Mouse (Mus musculus) small intestine, adult 2 months (tissue): ENCODE data around the gene Tmem234. TPM values are rescaled to one million over a fixed set of nuclear protein-coding genes. Genes with fewer than 3 reads are reported as not detected.
A peak's percentile ranks its signal among the peaks of the same experiment; 100 is the strongest.

Experiments
- H3K27ac ChIP-seq: fragments of 200-500 bp; 2 replicates; pipeline ENCODE4 v1.5.1; 2012; ENCODE audit warnings: low read depth, low read length, control low read depth, inconsistent platforms; ENCODE audit not compliant: insufficient read depth
- H3K27me3 ChIP-seq: fragments of 200-500 bp; 2 replicates; pipeline ENCODE4 v1.6.1; 2012; ENCODE audit warnings: mild to moderate bottlenecking, moderate library complexity, low read length, inconsistent platforms; ENCODE audit not compliant: control insufficient read depth, insufficient read depth
- H3K36me3 ChIP-seq: fragments of 200-500 bp; 2 replicates; pipeline ENCODE4 v1.6.1; 2012; ENCODE audit warnings: mild to moderate bottlenecking, low read length, control low read depth, inconsistent platforms; ENCODE audit not compliant: control insufficient read depth, insufficient read depth
- H3K4me1 ChIP-seq: fragments of 200-500 bp; 2 replicates; pipeline ENCODE4 v1.6.1; 2012; ENCODE audit warnings: low read length, inconsistent platforms, mixed read lengths; ENCODE audit not compliant: control insufficient read depth, insufficient read depth, insufficient read length
- H3K4me3 ChIP-seq: fragments of 200-500 bp; 2 replicates; pipeline ENCODE4 v1.5.1; 2012; ENCODE audit warnings: low read depth, mild to moderate bottlenecking, control low read depth, inconsistent platforms, low read length, moderate library complexity
- CTCF ChIP-seq: fragments of 200-500 bp; IDR thresholded peaks from 2 replicates; pipeline ENCODE4 v1.5.1; 2012; ENCODE audit warnings: low read depth, mild to moderate bottlenecking, control low read depth, inconsistent platforms, low read length, moderate library complexity, mixed read lengths; ENCODE audit not compliant: insufficient replicate concordance, insufficient read length; ENCODE audit errors: extremely low read depth
- POLR2A ChIP-seq: fragments of 200-500 bp; IDR thresholded peaks from 2 replicates; pipeline ENCODE4 v1.6.1; 2012; ENCODE audit warnings: low read depth, mild to moderate bottlenecking, control low read depth, inconsistent platforms, low read length, moderate library complexity
- WGBS: fragments of 180-500 bp; shearing (Covaris S2); methylation state at CpG from one replicate; pipeline ENCODE4 v1.1.7; 2018; 5-methylcytosine and 5-hydroxymethylcytosine counted together
- polyA plus RNA-seq: library from polyadenylated mRNA; depleted of rRNA; stranded (reverse); fragments of >200 nt; gene quantifications from 2 replicates; pipeline ENCODE4 v1.2.3, GENCODE M21; 2012

The Tmem234 gene
- polyA plus RNA-seq, 1 experiment: 132 TPM

GRCm38 (mm10) chr4:129622803-129623535 is 22.5 kb downstream of the Tmem234 start:
- Histone ChIP-seq H3K4me3 (peak overlapping the region; percentile 71), H3K4me1 (peaks cover 14% of the 10 kb centered on the region), H3K27ac (no peak overlapping the region), H3K27me3 (no peaks in the 10 kb centered on the region), H3K36me3 (peaks cover 6% of the 10 kb centered on the region)
- 26% methylated on average over 8 of the region's 8 CpGs for WGBS
- TF ChIP-seq POLR2A (no peak), CTCF (no peak)

DNA sequence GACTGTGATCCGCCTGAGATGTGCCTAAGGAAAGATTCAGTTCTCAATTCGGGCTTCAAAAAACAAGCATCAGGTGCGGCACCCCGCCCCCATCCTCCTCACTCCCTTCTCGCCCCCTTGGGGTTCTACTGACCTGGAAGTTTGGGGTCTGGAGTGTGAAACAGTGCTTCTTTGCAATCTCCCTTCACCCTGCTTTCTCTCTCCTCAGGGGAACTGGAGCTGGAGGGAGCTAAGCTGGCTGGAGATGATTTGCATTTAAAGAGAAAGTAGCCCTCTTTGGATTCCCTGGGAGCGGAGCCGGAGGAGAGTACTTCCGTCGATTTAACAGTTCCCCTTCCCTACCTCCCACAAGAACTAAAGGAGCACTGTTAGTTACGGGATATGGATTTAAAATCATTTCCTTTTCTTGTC is 23.2 kb downstream of the Tmem234 start, which contains the start of gene Ccdc28b:
Gene Ccdc28b, minus strand, starts transcription at position 267 of the 411 bp plus-strand sequence.
- 1% methylated on average over 10 of the region's 10 CpGs for WGBS
- TF ChIP-seq CTCF (no peak), POLR2A (peak; percentile 34; the same call in 1 of the 2 replicates)
- Histone ChIP-seq H3K4me3 (peak within 1 kb of the TSS; percentile 71), H3K36me3 (peaks cover 13% of the 10 kb centered on the region), H3K4me1 (peaks cover 9% of the 10 kb centered on the region), H3K27me3 (no peaks in the 10 kb centered on the region), H3K27ac (peak within 1 kb of the TSS; percentile 62)

DNA sequence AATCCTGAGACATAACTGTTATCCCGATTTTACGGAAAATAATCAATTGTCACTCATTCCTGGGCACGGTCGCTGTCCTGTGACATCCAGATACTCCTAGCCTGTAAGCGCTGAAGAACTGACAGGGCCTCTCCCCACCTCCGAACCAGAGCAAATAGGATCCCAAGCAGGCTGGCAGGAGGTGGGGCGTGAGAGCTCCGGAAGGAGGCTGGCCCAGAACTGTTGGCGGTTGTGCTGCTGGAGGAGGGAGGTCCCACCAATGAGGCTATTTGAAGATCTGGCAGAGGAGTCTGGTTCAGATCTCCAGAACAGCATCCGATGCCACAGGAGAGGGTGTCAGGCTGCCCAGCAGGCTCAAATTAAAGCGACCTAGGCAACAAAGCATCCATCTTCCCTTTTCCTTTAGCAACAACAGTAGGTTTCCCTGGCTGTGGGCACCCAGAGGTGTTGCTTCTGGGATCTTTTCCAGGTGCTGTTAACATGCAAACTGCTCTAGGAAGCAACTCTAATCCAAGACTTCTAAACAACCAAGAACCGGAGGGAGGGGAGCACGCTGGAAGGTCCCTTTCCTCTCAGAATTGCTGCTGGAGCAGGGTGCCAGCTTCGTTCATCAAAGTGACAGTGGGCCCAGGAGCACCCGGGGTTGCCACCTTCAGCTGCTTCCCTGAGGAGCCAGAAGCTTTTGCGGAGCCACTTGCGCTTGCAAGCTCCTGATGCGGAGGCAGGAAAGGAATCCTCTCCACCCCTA is 24.0 kb downstream of the Tmem234 start:
- Histone ChIP-seq H3K4me1 (peaks cover 9% of the 10 kb centered on the region), H3K27me3 (no peaks in the 10 kb centered on the region), H3K36me3 (peaks cover 21% of the 10 kb centered on the region), H3K4me3 (peak overlapping the region; percentile 71), H3K27ac (peak overlapping the region; percentile 62)
- WGBS: 2% methylated on average over 18 of the region's 18 CpGs
- TF ChIP-seq POLR2A (peak; percentile 52; the same call in 1 of the 2 replicates), CTCF (no peak)

GRCm38 (mm10) chr4:129625029-129625370 is 24.5 kb downstream of the Tmem234 start:
- H3K4me3 ChIP-seq: peak overlapping the region; percentile 71
- H3K4me1 ChIP-seq: peaks cover 9% of the 10 kb centered on the region
- peaks cover 23% of the 10 kb centered on the region for H3K36me3 ChIP-seq
- H3K27ac ChIP-seq: peak overlapping the region; percentile 38
- TF ChIP-seq CTCF: no peak
- 13% methylated on average over 6 of the region's 6 CpGs for WGBS
- no peaks in the 10 kb centered on the region for H3K27me3 ChIP-seq

DNA sequence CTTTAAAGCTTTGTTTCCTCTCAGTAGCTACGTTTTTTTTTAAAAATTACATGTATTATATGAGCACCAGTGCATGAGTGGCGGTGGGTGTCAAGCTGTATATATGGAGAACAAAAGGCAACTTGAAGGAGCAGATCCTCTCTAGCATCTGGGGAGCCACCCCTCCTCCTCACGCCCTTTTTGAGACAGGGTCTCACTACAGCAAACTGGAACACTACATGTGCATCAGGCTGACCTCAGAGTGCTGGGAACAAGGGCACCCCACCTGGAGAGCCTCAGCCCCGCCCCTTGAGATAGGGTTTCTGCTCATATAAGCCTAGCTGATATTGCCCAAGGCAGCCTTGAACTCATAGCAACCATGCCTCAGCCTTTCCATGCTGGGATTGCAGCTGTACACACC is 25.0 kb downstream of the Tmem234 start:
- TF ChIP-seq CTCF (no peak), POLR2A (no peak)
- WGBS: 60% methylated on average over 4 of the region's 4 CpGs
- no peak overlapping the region for H3K4me3 ChIP-seq
- no peaks in the 10 kb centered on the region for H3K27me3 ChIP-seq
- H3K36me3 ChIP-seq: peaks cover 27% of the 10 kb centered on the region
- no peak overlapping the region for H3K27ac ChIP-seq
- H3K4me1 ChIP-seq: peaks cover 9% of the 10 kb centered on the region

- H3K27ac ChIP-seq: no peak overlapping the region
- TF ChIP-seq CTCF (no peak), POLR2A (no peak)
- H3K36me3 ChIP-seq: peaks cover 32% of the 10 kb centered on the region
- WGBS: 79% methylated on average over 6 of the region's 6 CpGs
- no peak overlapping the region for H3K4me3 ChIP-seq
- peaks cover 9% of the 10 kb centered on the region for H3K4me1 ChIP-seq
- no peaks in the 10 kb centered on the region for H3K27me3 ChIP-seq
Observed at GRCm38 (mm10) chr4:129626035-129626434, 25.6 kb downstream of the Tmem234 start.

- no peaks in the 10 kb centered on the region for H3K4me1 ChIP-seq
- TF ChIP-seq CTCF (no peak), POLR2A (no peak)
- no peaks in the 10 kb centered on the region for H3K27me3 ChIP-seq
- peaks cover 66% of the 10 kb centered on the region for H3K36me3 ChIP-seq
- 68% methylated on average over 4 of the region's 4 CpGs for WGBS
- H3K27ac ChIP-seq: no peak overlapping the region
- H3K4me3 ChIP-seq: no peak overlapping the region
Observed at GRCm38 (mm10) chr4:129630944-129631343, 30.5 kb downstream of the Tmem234 start.
